Mouse (Mus musculus) cerebellum, adult 2 months (tissue): ENCODE measurements at regions not wholly inside any gene's neighbourhood (a gene's known extent, or its start where the extent isn't known, plus 50 kb on each side); places are given as distances from the start of the nearest gene placed in this dataset.

Experiments used
- DNase-seq, 2 experiments: peaks; one replicate each; pipeline ENCODE4 v3.0.0; 2021
- H3K27ac ChIP-seq: fragments of 200-500 bp; 2 replicates; pipeline ENCODE4 v1.5.1; 2012; ENCODE audit warnings: low read length, control low read depth, inconsistent platforms; ENCODE audit not compliant: insufficient read depth
- H3K27me3 ChIP-seq: fragments of 200-500 bp; 2 replicates; pipeline ENCODE4 v1.6.1; 2012; ENCODE audit warnings: inconsistent platforms, mild to moderate bottlenecking, low read length, moderate library complexity; ENCODE audit not compliant: control insufficient read depth, insufficient read depth
- H3K4me1 ChIP-seq: fragments of 200-500 bp; 2 replicates; pipeline ENCODE4 v1.6.1; 2011; ENCODE audit warnings: low read length; ENCODE audit not compliant: control insufficient read depth, insufficient read depth
- H3K4me3 ChIP-seq: fragments of 200-500 bp; replicated peaks from 2 replicates; pipeline ENCODE3; 2011; ENCODE audit warnings: mild to moderate bottlenecking, low read depth, low read length, control low read depth; ENCODE audit not compliant: insufficient read depth
- CTCF ChIP-seq: fragments of 200-500 bp; IDR thresholded peaks from 2 replicates; pipeline ENCODE4 v1.5.1; 2011; ENCODE audit warnings: low read depth, mild to moderate bottlenecking, control low read depth, low read length, moderate library complexity, borderline replicate concordance; ENCODE audit not compliant: insufficient read depth
- POLR2A ChIP-seq: fragments of 200-500 bp; IDR thresholded peaks from 2 replicates; pipeline ENCODE4 v1.6.1; 2011; ENCODE audit warnings: low read length, control low read depth, borderline replicate concordance; ENCODE audit not compliant: insufficient read depth
- whole genome bisulfite sequencing: fragments of 180-500 bp; shearing (Covaris S2); methylation state at CpG from one replicate; pipeline ENCODE4 v1.1.7; 2018; 5-methylcytosine and 5-hydroxymethylcytosine counted together

GRCm38 (mm10) chr8:23567906-23568305 is 1156.7 kb downstream of the Mrps31 start:
- Histone ChIP-seq H3K4me1 (no peaks in the 10 kb centered on the region), H3K27ac (no peak overlapping the region), H3K27me3 (no peaks in the 10 kb centered on the region), H3K4me3 (no peak overlapping the region)
- 93% methylated on average over 3 of the region's 3 CpGs for WGBS
- no peak for DNase-seq
- no peak for TF ChIP-seq POLR2A
- TF ChIP-seq CTCF: no peak

DNA sequence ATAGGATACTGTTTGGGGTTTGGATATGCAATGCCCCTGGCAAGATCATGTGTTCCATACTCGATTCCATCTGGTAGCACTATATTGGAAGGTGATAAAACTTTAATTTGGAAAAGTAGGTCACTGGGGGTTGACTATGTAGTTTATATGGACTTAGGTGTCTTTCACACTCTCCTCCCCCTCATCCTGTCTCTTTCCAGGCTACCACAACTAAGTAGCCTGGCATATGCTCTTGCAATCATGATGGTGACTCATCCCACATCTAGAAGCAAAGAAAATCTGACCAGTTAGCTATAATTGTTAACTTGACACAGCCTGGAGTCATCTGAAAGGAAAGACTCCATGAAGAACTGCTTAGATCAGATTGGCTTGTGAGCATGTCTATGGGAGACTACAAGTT is 1154.3 kb downstream of the Adam3 start:
- WGBS: 80% methylated on average over 1 of the region's 1 CpGs
- Histone ChIP-seq H3K4me3 (no peak overlapping the region), H3K4me1 (no peaks in the 10 kb centered on the region), H3K27ac (no peak overlapping the region), H3K27me3 (no peaks in the 10 kb centered on the region)
- TF ChIP-seq CTCF: no peak
- TF ChIP-seq POLR2A: no peak
- no peak for DNase-seq

- Histone ChIP-seq H3K4me1 (no peaks in the 10 kb centered on the region), H3K4me3 (no peak overlapping the region), H3K27ac (no peak overlapping the region), H3K27me3 (no peaks in the 10 kb centered on the region)
- DNase-seq: no peak
- no peak for TF ChIP-seq POLR2A
- no peak for TF ChIP-seq CTCF
- 92% methylated on average over 4 of the region's 4 CpGs for WGBS
Measured at GRCm38 (mm10) chr8:23580106-23580505, 1145.5 kb downstream of the Adam3 start.

DNA sequence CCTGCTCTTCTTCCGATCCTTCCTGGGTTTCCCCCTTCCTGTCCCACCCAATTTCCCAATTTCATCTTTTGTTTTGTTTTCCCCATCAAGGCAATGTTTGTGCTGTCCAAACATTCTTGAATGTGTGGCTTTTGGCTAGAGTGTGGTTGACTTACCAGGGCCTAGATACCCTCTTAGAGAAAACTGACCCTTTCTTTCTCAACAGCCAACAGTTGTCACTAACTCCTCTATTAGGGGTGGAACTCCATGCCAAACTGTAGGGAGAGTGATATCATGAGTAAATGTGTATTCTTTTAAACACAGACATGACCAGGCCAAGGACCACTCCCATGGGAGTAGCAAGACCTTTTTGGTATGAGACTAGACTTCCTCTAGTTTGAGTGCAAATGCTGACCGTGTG is 1145.0 kb downstream of the Adam3 start:
- Histone ChIP-seq H3K27ac (no peak overlapping the region), H3K27me3 (no peaks in the 10 kb centered on the region), H3K4me3 (no peak overlapping the region), H3K4me1 (no peaks in the 10 kb centered on the region)
- no peak for TF ChIP-seq CTCF
- DNase-seq: no peak
- 93% methylated on average over 2 of the region's 2 CpGs for WGBS
